Mouse (Mus musculus) embryonic fibroblast, embryonic 13.5 days (primary cell): ENCODE data around the gene Tmem63a.

Experiments
- CTCF ChIP-seq: IDR thresholded peaks from 2 replicates; pipeline ENCODE4 v1.5.1; 2011; ENCODE audit warnings: mild to moderate bottlenecking, control low read depth, low read length, moderate library complexity, borderline replicate concordance; ENCODE audit not compliant: insufficient read depth
- POLR2A ChIP-seq: IDR thresholded peaks from 2 replicates; pipeline ENCODE4 v1.6.1; 2011; ENCODE audit warnings: low read depth, mild to moderate bottlenecking, control low read depth, low read length, moderate library complexity

DNA sequence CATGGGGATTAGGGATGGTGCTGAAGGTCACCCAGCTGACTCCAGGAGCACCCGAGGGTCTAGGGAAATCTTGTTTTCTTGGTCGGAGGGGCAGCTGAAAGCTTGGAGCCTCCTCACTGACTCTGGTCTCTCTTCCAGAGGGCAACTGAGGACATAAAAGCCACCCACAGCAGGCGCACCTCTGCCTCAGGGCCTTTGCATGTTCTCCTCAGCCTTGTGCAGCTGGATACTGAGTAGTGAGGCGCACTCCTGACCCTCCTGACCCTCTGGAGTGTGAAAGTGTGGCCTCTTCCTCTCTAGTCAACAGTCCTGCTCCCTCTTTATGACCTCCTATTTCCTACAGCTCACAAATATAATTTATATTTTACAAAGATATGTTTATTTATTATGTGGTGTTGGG, 73.9 kb downstream of the Tmem63a start:
- TF ChIP-seq CTCF (no peak), POLR2A (peak; percentile 67)
